Mouse (Mus musculus) liver, adult (tissue): ENCODE data around the gene Elmo1.

Experiments
- GATA4 ChIP-seq: IDR thresholded peaks from 2 replicates; pipeline ENCODE4 v1.6.1; 2014; ENCODE audit warnings: mild to moderate bottlenecking, low read length; ENCODE audit not compliant: insufficient replicate concordance

Gene Elmo1

DNA sequence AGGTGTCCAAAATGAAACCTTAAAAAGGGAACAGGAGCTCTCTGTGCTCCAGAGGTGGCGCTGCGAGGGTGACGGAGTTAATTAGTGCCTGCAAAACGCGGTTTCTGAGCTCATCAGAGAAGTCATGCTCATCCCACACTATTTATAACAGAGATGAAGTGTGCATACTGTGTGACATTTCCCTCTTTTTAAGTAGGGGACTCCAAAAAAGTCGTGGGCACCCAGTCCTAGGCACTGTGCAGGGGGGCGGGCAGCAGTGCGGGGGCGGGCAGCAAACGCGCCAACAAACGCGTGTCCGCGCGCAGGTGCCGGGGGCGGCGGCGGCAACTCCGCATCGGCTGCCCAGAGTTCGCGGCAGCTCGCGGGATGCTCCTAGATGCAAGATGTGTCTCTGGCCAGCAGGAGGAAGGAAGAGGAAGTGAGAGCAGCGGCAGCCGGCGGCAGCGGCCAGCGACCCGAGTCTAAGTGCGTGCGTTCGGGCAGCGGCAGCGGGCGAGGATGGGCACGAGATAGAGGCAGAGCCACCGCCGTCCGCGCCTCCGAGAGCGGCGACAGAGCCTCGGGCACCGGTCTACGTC lies at the start of gene Elmo1:
Gene Elmo1 (plus strand): TSS at position 464 of the 578 bp plus-strand sequence.
- no peak for TF ChIP-seq GATA4

- TF ChIP-seq GATA4: no peak
Measured at GRCm38 (mm10) chr13:20041169-20041830, 49.1 kb upstream of the Elmo1 start.

DNA sequence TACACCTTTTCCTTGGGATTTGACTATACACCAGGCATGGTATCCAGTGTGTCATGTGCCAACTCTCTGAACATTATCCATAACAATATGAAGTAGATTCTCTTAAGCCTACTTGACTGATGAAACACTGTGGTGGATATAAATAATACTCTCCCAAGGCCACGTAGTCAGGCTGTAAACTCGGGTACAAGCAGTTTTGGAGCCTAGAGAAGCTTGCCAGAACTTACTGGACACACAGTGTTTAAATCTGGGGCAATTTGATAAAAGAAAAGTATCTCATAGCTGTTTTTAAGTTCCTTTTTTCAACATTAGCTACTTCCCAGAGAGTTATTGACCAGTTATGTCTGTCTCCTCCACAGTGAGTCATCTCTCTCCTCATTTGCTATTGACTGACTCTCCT lies 47.5 kb upstream of the Elmo1 start:
- TF ChIP-seq GATA4: no peak

DNA sequence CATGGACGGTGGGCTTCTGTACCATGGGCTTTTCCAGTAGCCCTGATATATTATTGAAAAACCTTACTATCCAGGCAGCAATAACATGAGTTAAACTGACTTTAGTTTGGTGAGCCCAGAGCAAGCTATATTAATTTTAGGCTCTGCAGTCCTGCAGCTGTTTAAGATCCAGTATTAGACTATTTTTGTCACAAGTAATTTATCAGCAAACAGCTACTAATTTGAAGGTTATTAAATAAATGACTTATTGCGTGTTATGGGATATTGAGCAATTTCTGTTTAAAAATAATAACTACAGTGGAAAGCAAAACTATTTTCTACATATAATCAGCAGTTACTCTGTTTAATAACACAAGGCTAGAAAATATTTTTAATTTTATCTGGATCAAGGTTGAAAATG lies 45.0 kb upstream of the Elmo1 start:
- no peak for TF ChIP-seq GATA4

DNA sequence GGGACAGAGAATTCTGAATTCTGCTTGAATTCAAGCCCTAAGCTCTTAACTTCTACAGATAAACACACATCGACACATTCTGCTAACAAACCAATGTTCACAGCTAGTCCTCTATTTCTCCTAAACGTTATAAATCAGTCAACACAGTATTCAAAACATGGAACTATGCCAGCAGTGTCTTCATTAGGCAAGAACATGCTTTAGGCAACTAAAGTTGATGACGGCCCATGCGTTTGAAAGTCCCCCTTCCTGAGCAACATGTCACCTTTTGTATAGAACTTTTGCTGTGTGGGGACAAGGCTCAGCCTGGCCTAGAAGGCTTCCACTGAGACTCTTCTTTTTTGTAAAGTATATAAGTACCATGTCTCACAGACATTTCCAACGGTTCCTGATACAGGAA lies 44.6 kb upstream of the Elmo1 start:
- no peak for TF ChIP-seq GATA4

DNA sequence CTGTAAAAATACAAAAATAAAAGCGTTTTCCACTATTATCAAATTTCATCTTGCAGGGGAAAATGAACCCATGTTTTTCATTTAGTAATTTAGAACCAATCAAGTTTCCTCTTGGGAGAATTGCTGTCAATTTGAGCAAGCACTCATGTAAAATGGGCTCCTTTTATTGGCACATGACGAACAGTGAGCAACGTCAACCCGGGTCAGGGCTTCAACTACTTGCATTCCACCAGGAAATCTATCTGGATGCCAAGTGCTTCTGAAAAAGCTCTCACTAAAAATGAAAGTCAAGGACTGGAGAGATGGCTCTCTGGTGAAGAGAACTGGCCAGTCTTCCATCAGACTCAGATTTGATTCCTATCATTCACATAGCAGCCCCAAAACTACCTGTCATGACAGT lies 44.0 kb upstream of the Elmo1 start:
- no peak for TF ChIP-seq GATA4

- no peak for TF ChIP-seq GATA4
Measured at GRCm38 (mm10) chr13:20047926-20048836, 42.2 kb upstream of the Elmo1 start.

GRCm38 (mm10) chr13:20048837-20049160 lies 41.6 kb upstream of the Elmo1 start:
- no peak for TF ChIP-seq GATA4

DNA sequence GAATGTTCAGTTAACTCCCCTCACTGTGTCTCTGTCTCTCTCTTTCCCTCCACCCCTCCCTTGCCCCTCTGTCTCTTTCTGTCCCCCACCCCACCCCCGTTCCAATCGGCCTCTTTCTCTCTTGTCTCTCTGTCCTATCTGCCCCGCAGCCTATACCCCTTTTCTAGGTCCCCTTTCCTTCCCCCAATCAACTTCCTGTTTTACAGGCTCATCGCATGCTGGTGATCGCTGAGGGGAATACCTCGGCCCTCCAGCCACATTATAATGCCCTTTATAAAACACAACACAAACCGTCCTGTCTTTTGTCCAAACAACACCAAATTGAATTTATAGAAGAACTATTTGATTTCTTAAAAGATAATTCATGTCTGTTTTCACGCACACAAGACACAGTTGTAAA lies 40.7 kb upstream of the Elmo1 start:
- no peak for TF ChIP-seq GATA4

GRCm38 (mm10) chr13:20050149-20050548 lies 40.2 kb upstream of the Elmo1 start:
- no peak for TF ChIP-seq GATA4

GRCm38 (mm10) chr13:20057926-20058325 lies 32.5 kb upstream of the Elmo1 start:
- TF ChIP-seq GATA4: no peak

GRCm38 (mm10) chr13:20061031-20061430 lies 29.4 kb upstream of the Elmo1 start:
- no peak for TF ChIP-seq GATA4

- TF ChIP-seq GATA4: no peak
Measured at GRCm38 (mm10) chr13:20063331-20063730, 27.1 kb upstream of the Elmo1 start.

- no peak for TF ChIP-seq GATA4
Measured at GRCm38 (mm10) chr13:20072043-20072442, 18.4 kb upstream of the Elmo1 start.

- TF ChIP-seq GATA4: no peak
Measured at GRCm38 (mm10) chr13:20072994-20073393, 17.4 kb upstream of the Elmo1 start.

DNA sequence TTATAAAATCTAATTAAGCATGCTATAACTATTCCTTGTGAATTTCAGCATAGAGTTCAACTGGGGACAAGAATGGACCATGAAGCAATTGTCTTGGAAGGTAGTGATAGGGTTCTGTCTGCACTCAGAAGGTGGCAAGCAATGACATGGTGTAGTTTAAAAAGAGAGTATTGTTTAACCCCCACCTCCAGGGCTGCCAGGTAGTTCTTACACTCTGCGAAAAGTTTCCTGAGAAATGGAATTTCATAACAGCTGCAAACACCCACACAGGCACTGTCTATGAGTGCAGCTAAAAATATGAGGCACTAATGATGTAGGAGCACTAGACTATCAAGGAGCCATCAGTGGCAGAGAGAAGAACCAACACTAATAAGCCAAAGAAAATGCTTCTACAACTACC lies 13.9 kb upstream of the Elmo1 start:
- TF ChIP-seq GATA4: no peak
